Mouse (Mus musculus): ENCODE results near the gene Eno3.

GRCm38 (mm10) chr11:70608381-70609066 lies 48.5 kb upstream of the Eno3 start:
- TF ChIP-seq CTCF (IDR thresholded peaks at IDR 0.05; ENCODE audit: control insufficient read depth, insufficient read depth, insufficient replicate concordance, low read depth, low read length) (peak; percentile 42; the same call in 1 of the 2 replicates), POLR2A (IDR thresholded peaks at IDR 0.05; ENCODE audit: control insufficient read depth, low read depth, low read length) (no peak)

All from testis, adult 2 months (tissue).